Mouse (Mus musculus): ENCODE results near the gene Nelfa.

- TF ChIP-seq POLR2A (IDR thresholded peaks at IDR 0.05; ENCODE audit: low read depth, low read length) (no peak), CTCF (conservative IDR thresholded peaks at IDR 0.05; ENCODE audit: insufficient read depth, insufficient read length, low read depth, low read length) (no peak)
Observed at GRCm38 (mm10) chr5:33983309-33984121, 47.3 kb upstream of the Nelfa start, which contains the start of gene Gm1673.
